Mouse (Mus musculus): ENCODE measurements around the gene Ky. TPM values are rescaled to one million over a fixed set of nuclear protein-coding genes. Genes with fewer than 3 reads are reported as not detected.

Gene Ky
- not detected in 2 replicates for polyA plus RNA-seq (2011; ENCODE audit: insufficient read depth, insufficient read length, low replicate concordance, missing spikeins)

- TF ChIP-seq POLR2A (IDR thresholded peaks at IDR 0.05; ENCODE audit: borderline replicate concordance, control insufficient read depth, low read depth, low read length) (no peak), CTCF (IDR thresholded peaks at IDR 0.05; ENCODE audit: control insufficient read depth, insufficient read depth, low read length) (no peak)
- Histone ChIP-seq H3K27ac (ENCODE audit: control insufficient read depth, insufficient read depth, low read depth, low read length, poor library complexity) (no peak within 1 kb of the TSS; the same call in 1 of the 2 replicates), H3K4me1 (ENCODE audit: control insufficient read depth, insufficient read depth, low read length) (no peaks in the 10 kb centered on the region), H3K4me3 (replicated peaks; ENCODE audit: control insufficient read depth, low read depth, low read length) (no peak within 1 kb of the TSS)
- WGBS, result 6% methylated on average over 63 of the region's 63 CpGs
Measured at GRCm38 (mm10) chr9:102505700-102506585, at the start of gene Ky. Gene Ky, plus strand, starts transcription at chr9:102505750.

GRCm38 (mm10) chr9:102462251-102462650, 43.3 kb upstream of the Ky start:
- Histone ChIP-seq H3K4me1 (ENCODE audit: control insufficient read depth, insufficient read depth, low read length) (no peaks in the 10 kb centered on the region), H3K4me3 (replicated peaks; ENCODE audit: control insufficient read depth, low read depth, low read length) (no peak overlapping the region), H3K27ac (ENCODE audit: control insufficient read depth, insufficient read depth, low read depth, low read length, poor library complexity) (no peak overlapping the region)
- WGBS, result 86% methylated on average over 10 of the region's 10 CpGs
- TF ChIP-seq CTCF (IDR thresholded peaks at IDR 0.05; ENCODE audit: control insufficient read depth, insufficient read depth, low read length), result no peak
- TF ChIP-seq POLR2A (IDR thresholded peaks at IDR 0.05; ENCODE audit: borderline replicate concordance, control insufficient read depth, low read depth, low read length), result no peak

GRCm38 (mm10) chr9:102465044-102465443, 40.5 kb upstream of the Ky start:
- TF ChIP-seq CTCF (IDR thresholded peaks at IDR 0.05; ENCODE audit: control insufficient read depth, insufficient read depth, low read length) (no peak), POLR2A (IDR thresholded peaks at IDR 0.05; ENCODE audit: borderline replicate concordance, control insufficient read depth, low read depth, low read length) (no peak)
- 83% methylated on average over 3 of the region's 3 CpGs for WGBS
- no peaks in the 10 kb centered on the region for H3K4me1 ChIP-seq (ENCODE audit: control insufficient read depth, insufficient read depth, low read length)
- H3K4me3 ChIP-seq (replicated peaks; ENCODE audit: control insufficient read depth, low read depth, low read length), result no peak overlapping the region
- H3K27ac ChIP-seq (ENCODE audit: control insufficient read depth, insufficient read depth, low read depth, low read length, poor library complexity), result no peak overlapping the region

- Histone ChIP-seq H3K4me3 (replicated peaks; ENCODE audit: control insufficient read depth, low read depth, low read length) (no peak overlapping the region), H3K27ac (ENCODE audit: control insufficient read depth, insufficient read depth, low read depth, low read length, poor library complexity) (no peak overlapping the region), H3K4me1 (ENCODE audit: control insufficient read depth, insufficient read depth, low read length) (no peaks in the 10 kb centered on the region)
- 69% methylated on average over 5 of the region's 5 CpGs for WGBS
- TF ChIP-seq POLR2A (IDR thresholded peaks at IDR 0.05; ENCODE audit: borderline replicate concordance, control insufficient read depth, low read depth, low read length) (no peak), CTCF (IDR thresholded peaks at IDR 0.05; ENCODE audit: control insufficient read depth, insufficient read depth, low read length) (no peak)
Measured at GRCm38 (mm10) chr9:102465726-102466125, 39.8 kb upstream of the Ky start.

GRCm38 (mm10) chr9:102470076-102470819, 35.3 kb upstream of the Ky start:
- TF ChIP-seq CTCF (IDR thresholded peaks at IDR 0.05; ENCODE audit: control insufficient read depth, insufficient read depth, low read length) (no peak), POLR2A (IDR thresholded peaks at IDR 0.05; ENCODE audit: borderline replicate concordance, control insufficient read depth, low read depth, low read length) (no peak)
- Histone ChIP-seq H3K4me3 (replicated peaks; ENCODE audit: control insufficient read depth, low read depth, low read length) (no peak overlapping the region), H3K27ac (ENCODE audit: control insufficient read depth, insufficient read depth, low read depth, low read length, poor library complexity) (no peak overlapping the region), H3K4me1 (ENCODE audit: control insufficient read depth, insufficient read depth, low read length) (no peaks in the 10 kb centered on the region)
- 79% methylated on average over 2 of the region's 2 CpGs for WGBS

- Histone ChIP-seq H3K27ac (ENCODE audit: control insufficient read depth, insufficient read depth, low read depth, low read length, poor library complexity) (no peak overlapping the region), H3K4me3 (replicated peaks; ENCODE audit: control insufficient read depth, low read depth, low read length) (no peak overlapping the region), H3K4me1 (ENCODE audit: control insufficient read depth, insufficient read depth, low read length) (no peaks in the 10 kb centered on the region)
- WGBS, result 69% methylated on average over 6 of the region's 6 CpGs
- TF ChIP-seq POLR2A (IDR thresholded peaks at IDR 0.05; ENCODE audit: borderline replicate concordance, control insufficient read depth, low read depth, low read length) (no peak), CTCF (IDR thresholded peaks at IDR 0.05; ENCODE audit: control insufficient read depth, insufficient read depth, low read length) (no peak)
Measured at GRCm38 (mm10) chr9:102477767-102478450, 27.6 kb upstream of the Ky start.

- Histone ChIP-seq H3K4me1 (ENCODE audit: control insufficient read depth, insufficient read depth, low read length) (no peaks in the 10 kb centered on the region), H3K27ac (ENCODE audit: control insufficient read depth, insufficient read depth, low read depth, low read length, poor library complexity) (no peak overlapping the region), H3K4me3 (replicated peaks; ENCODE audit: control insufficient read depth, low read depth, low read length) (no peak overlapping the region)
- 68% methylated on average over 3 of the region's 3 CpGs for WGBS
- TF ChIP-seq CTCF (IDR thresholded peaks at IDR 0.05; ENCODE audit: control insufficient read depth, insufficient read depth, low read length) (no peak), POLR2A (IDR thresholded peaks at IDR 0.05; ENCODE audit: borderline replicate concordance, control insufficient read depth, low read depth, low read length) (no peak)
Measured at GRCm38 (mm10) chr9:102478451-102478835, 27.1 kb upstream of the Ky start.

- Histone ChIP-seq H3K4me3 (replicated peaks; ENCODE audit: control insufficient read depth, low read depth, low read length) (no peak overlapping the region), H3K4me1 (ENCODE audit: control insufficient read depth, insufficient read depth, low read length) (no peaks in the 10 kb centered on the region), H3K27ac (ENCODE audit: control insufficient read depth, insufficient read depth, low read depth, low read length, poor library complexity) (no peak overlapping the region)
- no peak for TF ChIP-seq POLR2A (IDR thresholded peaks at IDR 0.05; ENCODE audit: borderline replicate concordance, control insufficient read depth, low read depth, low read length)
- peak; percentile 69 for TF ChIP-seq CTCF (IDR thresholded peaks at IDR 0.05; ENCODE audit: control insufficient read depth, insufficient read depth, low read length)
- WGBS, result 34% methylated on average over 9 of the region's 9 CpGs
Measured at GRCm38 (mm10) chr9:102479022-102479421, 26.5 kb upstream of the Ky start.

Measured in bone marrow, adult 2 months (tissue).